Mouse (Mus musculus) common myeloid progenitor, adult 5-6 weeks (primary cell): ENCODE measurements at regions not wholly inside any gene's neighbourhood (a gene's known extent, or its start where the extent isn't known, plus 50 kb on each side); places are given as distances from the start of the nearest gene placed in this dataset.

Experiments used
- ATAC-seq: replicated peaks from 2 replicates; pipeline ENCODE4 v1.8.0; 2016; ENCODE audit warnings: low read depth, mild to moderate bottlenecking, moderate TSS enrichment, inconsistent platforms; ENCODE audit not compliant: poor library complexity, severe bottlenecking

DNA sequence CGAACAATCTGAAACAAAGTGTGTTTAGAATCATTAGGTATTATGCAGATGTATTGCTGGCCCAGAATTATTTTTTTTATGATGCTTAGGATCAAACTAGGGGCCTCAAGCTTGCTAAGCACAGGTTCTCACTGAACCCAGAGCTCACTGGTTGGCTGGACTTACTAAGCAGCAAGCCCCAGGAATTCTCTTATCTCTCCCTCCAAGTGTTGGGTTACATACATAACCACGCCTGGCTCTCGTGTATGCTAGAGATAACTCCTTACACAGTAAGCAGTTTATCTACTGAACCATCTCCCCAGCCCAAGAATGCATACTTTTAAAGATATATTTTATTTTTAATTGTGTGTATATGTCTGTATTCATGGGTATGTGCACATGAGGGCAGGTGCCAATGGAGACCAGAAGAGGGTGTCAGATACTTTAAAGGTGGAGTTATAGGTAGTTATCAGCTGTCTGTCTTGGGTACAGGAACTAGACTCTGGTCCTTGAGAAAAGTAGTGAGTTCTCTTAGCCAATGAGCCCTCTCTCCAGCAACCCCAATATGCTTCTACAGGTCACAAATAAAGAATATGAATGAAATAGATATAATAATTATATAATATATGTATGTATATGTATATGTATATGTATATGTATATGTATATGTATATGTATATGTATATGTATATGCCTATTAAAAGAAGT, 86.0 kb upstream of the Xpo1 start:
- peak; percentile 60; the same call in 1 of the 2 replicates for ATAC-seq

DNA sequence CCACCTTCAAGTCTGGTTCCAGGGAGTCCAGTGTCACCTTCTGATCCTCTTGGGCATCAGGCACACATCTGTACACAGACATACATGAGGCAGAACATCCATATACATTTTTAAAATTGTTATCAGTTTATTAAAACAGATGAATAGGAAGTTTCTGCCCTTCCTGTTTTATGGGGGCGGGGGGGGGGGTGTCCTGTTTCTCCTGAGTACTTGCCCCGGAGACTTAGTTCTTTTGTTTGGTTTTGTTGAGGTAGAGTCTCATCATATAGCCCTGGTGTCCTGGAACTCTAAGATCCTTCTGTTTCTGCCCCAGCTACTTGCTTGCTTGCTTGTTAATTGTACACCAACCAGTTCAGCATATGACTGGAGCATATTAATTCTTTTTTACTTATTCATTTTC, 85.0 kb upstream of the Xpo1 start:
- ATAC-seq, result no peak

DNA sequence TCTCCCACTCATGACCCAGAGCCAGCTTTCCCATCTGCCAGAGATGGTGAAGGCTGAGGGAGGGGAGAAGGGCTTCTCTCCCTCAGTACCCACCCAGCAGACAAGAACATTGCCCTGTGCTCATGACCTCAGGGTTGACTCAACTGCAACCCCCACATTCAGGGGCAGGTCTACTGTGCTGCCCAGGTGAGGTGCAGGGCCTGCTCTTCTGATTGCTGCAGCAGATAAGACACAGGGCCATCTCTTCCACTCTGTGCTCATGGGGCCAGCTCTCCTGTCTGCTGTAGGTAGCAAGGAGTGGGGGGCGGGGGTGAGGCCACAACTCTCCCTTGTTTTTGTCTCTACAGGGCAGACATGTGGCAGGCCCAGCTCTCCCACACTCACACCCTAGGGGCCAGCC, 84.1 kb upstream of the Xpo1 start:
- no peak for ATAC-seq

DNA sequence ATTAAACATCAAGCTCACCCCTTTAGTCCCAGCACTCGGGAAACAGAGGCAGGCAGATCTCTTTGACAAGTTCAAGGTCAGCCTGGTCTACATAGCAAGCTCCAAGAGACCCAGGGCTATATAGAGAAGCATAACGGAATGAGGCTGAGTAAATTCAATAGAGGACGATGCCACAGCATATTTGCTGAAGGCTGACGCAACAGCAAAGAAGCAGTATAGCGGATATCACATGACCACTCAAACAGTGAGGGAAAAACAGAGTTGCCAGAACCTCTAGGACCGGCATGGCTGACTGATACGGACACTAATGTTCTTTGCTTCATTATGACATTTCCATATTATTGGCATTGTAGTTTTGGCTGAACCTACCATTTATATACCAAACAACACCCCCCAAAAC, 74.2 kb upstream of the Xpo1 start:
- ATAC-seq, result no peak

GRCm38 (mm10) chr11:23185211-23185610, 70.6 kb upstream of the Xpo1 start:
- ATAC-seq, result no peak

DNA sequence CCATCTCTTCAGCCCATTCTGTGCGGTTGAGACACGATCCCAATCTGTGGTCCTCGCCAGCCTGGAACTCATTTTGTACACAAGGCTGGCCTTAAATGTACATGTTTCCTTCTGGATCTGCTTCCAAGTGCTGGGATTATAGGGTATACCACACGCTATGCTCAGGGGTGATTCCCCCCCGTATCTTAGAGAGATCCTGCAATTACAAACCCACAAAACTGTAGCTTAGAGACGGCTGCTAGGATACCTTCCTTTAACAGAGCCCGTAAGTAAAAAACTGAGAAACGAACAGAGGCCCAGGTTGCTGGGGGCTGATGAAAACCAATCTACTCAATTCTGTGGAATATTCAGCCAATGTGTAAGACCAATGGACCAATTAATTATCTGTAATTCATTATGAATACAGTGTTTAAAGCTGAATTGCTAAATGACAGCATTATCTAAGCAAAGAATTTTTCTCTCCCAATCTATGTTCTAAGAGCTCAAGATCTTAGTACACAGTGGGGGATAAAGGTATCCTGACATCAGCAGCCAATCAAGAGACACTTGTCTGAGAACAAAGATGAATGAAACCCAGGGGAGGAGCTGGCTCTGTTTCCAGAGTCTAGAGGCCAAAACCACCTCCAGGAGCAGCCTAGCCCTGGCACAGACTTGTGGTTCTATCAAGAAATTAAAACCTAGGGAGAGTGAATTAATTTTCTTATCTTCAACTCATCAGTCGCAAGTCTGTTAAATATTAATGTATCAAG, 54.0 kb upstream of the Xpo1 start:
- no peak for ATAC-seq

DNA sequence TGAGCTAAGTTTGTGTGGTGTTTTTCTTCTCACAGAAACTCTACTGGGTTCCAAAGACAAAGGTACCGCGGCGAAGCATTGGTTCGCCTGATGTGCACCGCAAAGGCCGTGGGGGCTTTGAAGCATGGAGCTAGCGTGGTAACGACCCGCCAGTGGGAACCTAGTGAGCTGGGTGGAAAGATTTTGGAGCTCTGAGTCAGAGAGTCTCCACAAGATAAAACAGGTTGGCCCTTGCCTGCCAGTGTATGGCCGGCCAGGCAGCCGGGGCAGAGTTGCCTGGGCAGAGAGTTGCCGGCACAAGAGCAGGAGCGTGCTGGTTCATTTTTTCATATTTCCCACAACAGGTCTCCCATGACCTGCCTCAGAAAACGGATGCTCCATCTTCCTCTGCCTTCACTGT, 52.3 kb upstream of the Xpo1 start:
- ATAC-seq, result no peak

- no peak for ATAC-seq
Measured at GRCm38 (mm10) chr11:23204041-23204440, 51.8 kb upstream of the Xpo1 start.
